Mouse (Mus musculus): ENCODE measurements around the gene Zfp871. TPM values are rescaled to one million over a fixed set of nuclear protein-coding genes. Genes with fewer than 3 reads are reported as not detected.

Zfp871 gene
- polyA plus RNA-seq, 1 experiment from 2014 or later, result 13.9 TPM

GRCm38 (mm10) chr17:32785656-32786055 lies 2.4 kb downstream of the Zfp871 start:
- H3K27ac ChIP-seq (ENCODE audit: low read depth, low read length), result no peak overlapping the region
- H3K36me3 ChIP-seq (ENCODE audit: control insufficient read depth, insufficient read depth), result 0 out of 2 replicates have a peak, but pooled peaks cover 6% of the 10 kb centered on the region
- no peak overlapping the region for H3K9ac ChIP-seq (ENCODE audit: low read depth, low read length)
- H3K4me2 ChIP-seq (replicated peaks; ENCODE audit: low read depth), result peak overlapping the region; percentile 43; the same call in 1 of the 2 replicates
- no peak for TF ChIP-seq CTCF (IDR thresholded peaks at IDR 0.05; ENCODE audit: low read depth)
- H3K4me1 ChIP-seq (replicated peaks; ENCODE audit: control insufficient read depth, insufficient read depth, low read length), result peaks cover 4% of the 10 kb centered on the region; the same call in 1 of the 2 replicates
- no peaks in the 10 kb centered on the region for H3K27me3 ChIP-seq (replicated peaks; ENCODE audit: control insufficient read depth, insufficient read depth, low read length)
- H3K4me3 ChIP-seq (ENCODE audit: low read depth, low read length), result no peak overlapping the region
- no peak for ATAC-seq
- H3K9me3 ChIP-seq (ENCODE audit: control insufficient read depth), result no peaks in the 10 kb centered on the region
- 72% methylated on average over 3 of the region's 3 CpGs for WGBS

GRCm38 (mm10) chr17:32777564-32777963 lies 10.5 kb downstream of the Zfp871 start:
- Histone ChIP-seq H3K27ac (ENCODE audit: low read depth, low read length) (no peak overlapping the region), H3K27me3 (replicated peaks; ENCODE audit: control insufficient read depth, insufficient read depth, low read length) (no peaks in the 10 kb centered on the region), H3K4me2 (replicated peaks; ENCODE audit: low read depth) (no peak overlapping the region), H3K36me3 (ENCODE audit: control insufficient read depth, insufficient read depth) (peaks cover 45% of the 10 kb centered on the region), H3K4me3 (ENCODE audit: low read depth, low read length) (no peak overlapping the region), H3K4me1 (replicated peaks; ENCODE audit: control insufficient read depth, insufficient read depth, low read length) (no peaks in the 10 kb centered on the region), H3K9me3 (ENCODE audit: control insufficient read depth) (no peaks in the 10 kb centered on the region), H3K9ac (ENCODE audit: low read depth, low read length) (no peak overlapping the region)
- ATAC-seq, result no peak
- TF ChIP-seq CTCF (IDR thresholded peaks at IDR 0.05; ENCODE audit: low read depth), result no peak
- 93% methylated on average over 3 of the region's 3 CpGs for WGBS

GRCm38 (mm10) chr17:32771213-32771612 lies 16.9 kb downstream of the Zfp871 start:
- WGBS, result 77% methylated on average over 1 of the region's 1 CpGs

GRCm38 (mm10) chr17:32766422-32766821 lies 21.7 kb downstream of the Zfp871 start:
- no peak for TF ChIP-seq CTCF (IDR thresholded peaks at IDR 0.05; ENCODE audit: low read depth)
- Histone ChIP-seq H3K4me1 (replicated peaks; ENCODE audit: control insufficient read depth, insufficient read depth, low read length) (no peaks in the 10 kb centered on the region), H3K4me3 (ENCODE audit: low read depth, low read length) (no peak overlapping the region), H3K9me3 (ENCODE audit: control insufficient read depth) (no peaks in the 10 kb centered on the region), H3K4me2 (replicated peaks; ENCODE audit: low read depth) (no peak overlapping the region), H3K27me3 (replicated peaks; ENCODE audit: control insufficient read depth, insufficient read depth, low read length) (no peaks in the 10 kb centered on the region), H3K27ac (ENCODE audit: low read depth, low read length) (no peak overlapping the region), H3K36me3 (ENCODE audit: control insufficient read depth, insufficient read depth) (peaks cover 34% of the 10 kb centered on the region), H3K9ac (ENCODE audit: low read depth, low read length) (no peak overlapping the region)
- WGBS, result 99% methylated on average over 2 of the region's 2 CpGs
- no peak for ATAC-seq

More at GRCm38 (mm10) chr17:32771213-32771612, 16.9 kb downstream of the Zfp871 start:
- Histone ChIP-seq H3K4me1 (replicated peaks; ENCODE audit: control insufficient read depth, insufficient read depth, low read length) (no peaks in the 10 kb centered on the region), H3K4me3 (ENCODE audit: low read depth, low read length) (no peak overlapping the region), H3K27me3 (replicated peaks; ENCODE audit: control insufficient read depth, insufficient read depth, low read length) (no peaks in the 10 kb centered on the region), H3K27ac (ENCODE audit: low read depth, low read length) (no peak overlapping the region), H3K36me3 (ENCODE audit: control insufficient read depth, insufficient read depth) (peaks cover 41% of the 10 kb centered on the region), H3K9me3 (ENCODE audit: control insufficient read depth) (no peaks in the 10 kb centered on the region), H3K4me2 (replicated peaks; ENCODE audit: low read depth) (no peak overlapping the region), H3K9ac (ENCODE audit: low read depth, low read length) (no peak overlapping the region)
- ATAC-seq, result no peak
- peak; percentile 61 for TF ChIP-seq CTCF (IDR thresholded peaks at IDR 0.05; ENCODE audit: low read depth)

GRCm38 (mm10) chr17:32757331-32757730 lies 30.8 kb downstream of the Zfp871 start:
- WGBS, result 50% methylated on average over 5 of the region's 5 CpGs
- no peaks in the 10 kb centered on the region for H3K4me1 ChIP-seq (replicated peaks; ENCODE audit: control insufficient read depth, insufficient read depth, low read length)
- H3K9ac ChIP-seq (ENCODE audit: low read depth, low read length), result no peak overlapping the region
- ATAC-seq, result no peak
- H3K9me3 ChIP-seq (ENCODE audit: control insufficient read depth), result no peaks in the 10 kb centered on the region
- no peaks in the 10 kb centered on the region for H3K36me3 ChIP-seq (ENCODE audit: control insufficient read depth, insufficient read depth)
- H3K4me3 ChIP-seq (ENCODE audit: low read depth, low read length), result no peak overlapping the region
- TF ChIP-seq CTCF (IDR thresholded peaks at IDR 0.05; ENCODE audit: low read depth), result no peak
- H3K4me2 ChIP-seq (replicated peaks; ENCODE audit: low read depth), result no peak overlapping the region
- H3K27ac ChIP-seq (ENCODE audit: low read depth, low read length), result no peak overlapping the region
- no peaks in the 10 kb centered on the region for H3K27me3 ChIP-seq (replicated peaks; ENCODE audit: control insufficient read depth, insufficient read depth, low read length)

GRCm38 (mm10) chr17:32753634-32754033 lies 34.5 kb downstream of the Zfp871 start:
- no peak overlapping the region for H3K4me2 ChIP-seq (replicated peaks; ENCODE audit: low read depth)
- no peak overlapping the region for H3K4me3 ChIP-seq (ENCODE audit: low read depth, low read length)
- no peaks in the 10 kb centered on the region for H3K27me3 ChIP-seq (replicated peaks; ENCODE audit: control insufficient read depth, insufficient read depth, low read length)
- no peaks in the 10 kb centered on the region for H3K9me3 ChIP-seq (ENCODE audit: control insufficient read depth)
- no peak overlapping the region for H3K9ac ChIP-seq (ENCODE audit: low read depth, low read length)
- 12% methylated on average over 12 of the region's 12 CpGs for WGBS
- no peaks in the 10 kb centered on the region for H3K36me3 ChIP-seq (ENCODE audit: control insufficient read depth, insufficient read depth)
- H3K4me1 ChIP-seq (replicated peaks; ENCODE audit: control insufficient read depth, insufficient read depth, low read length), result no peaks in the 10 kb centered on the region
- no peak overlapping the region for H3K27ac ChIP-seq (ENCODE audit: low read depth, low read length)
- ATAC-seq, result no peak
- peak; percentile 55 for TF ChIP-seq CTCF (IDR thresholded peaks at IDR 0.05; ENCODE audit: low read depth)

All from intestine, postnatal 0 days (tissue).